Mouse (Mus musculus) liver, embryonic 11.5 days (tissue): ENCODE results near the gene Tex33. TPM values are rescaled to one million over a fixed set of nuclear protein-coding genes. Genes with fewer than 3 reads are reported as not detected.
"Not testable (repeated sequence)": the region's sequence is repeated elsewhere in the genome, so short reads cannot be mapped to it uniquely, and the experiment has no call there.

Source experiments
- ATAC-seq: fragments of 200-750 bp; cut with Nextera tagmentation; replicated peaks from 2 replicates; pipeline ENCODE4 v1.8.0; 2017; ENCODE audit warnings: moderate number of reproducible peaks, mild to moderate bottlenecking, moderate TSS enrichment, moderate library complexity; ENCODE audit not compliant: low FRiP score
- DNase-seq: peaks from one replicate; pipeline ENCODE4 v3.0.0-alpha.2; 2017; ENCODE audit warnings: low spot score
- H3K27ac ChIP-seq: fragments of 300-500 bp; sonication (generic); 2 replicates; pipeline ENCODE4 v1.5.1; 2014; ENCODE audit warnings: mild to moderate bottlenecking, low read depth, low read length, control low read depth
- H3K27me3 ChIP-seq: fragments of 300-500 bp; sonication (generic); replicated peaks from 2 replicates; pipeline ENCODE4 v1.6.1; 2014; ENCODE audit warnings: low read length, mixed read lengths; ENCODE audit not compliant: control insufficient read depth, insufficient read depth
- H3K36me3 ChIP-seq: fragments of 300-500 bp; sonication (generic); 2 replicates; pipeline ENCODE4 v1.6.1; 2014; ENCODE audit warnings: mild to moderate bottlenecking, low read length, moderate library complexity, mixed read lengths; ENCODE audit not compliant: control insufficient read depth, insufficient read depth
- H3K4me1 ChIP-seq: fragments of 300-500 bp; sonication (generic); replicated peaks from 2 replicates; pipeline ENCODE4 v1.6.1; 2014; ENCODE audit warnings: low read length, mixed read lengths; ENCODE audit not compliant: control insufficient read depth, insufficient read depth
- H3K4me2 ChIP-seq: fragments of 300-500 bp; sonication (generic); 2 replicates; pipeline ENCODE4 v1.6.1; 2014; ENCODE audit warnings: mild to moderate bottlenecking, control low read depth, moderate library complexity
- H3K4me3 ChIP-seq: fragments of 300-500 bp; sonication (generic); 2 replicates; pipeline ENCODE4 v1.5.1; 2014; ENCODE audit warnings: low read depth, low read length, control low read depth
- H3K9ac ChIP-seq: fragments of 300-500 bp; sonication (generic); 2 replicates; pipeline ENCODE4 v1.6.1; 2014; ENCODE audit warnings: low read depth, low read length, control low read depth
- H3K9me3 ChIP-seq: fragments of 300-500 bp; sonication (generic); 2 replicates; pipeline ENCODE4 v1.6.1; 2016; ENCODE audit warnings: low read length, inconsistent platforms, mixed read lengths; ENCODE audit not compliant: control insufficient read depth
- WGBS: fragments of 180-500 bp; shearing (Covaris S2); extraction: QIAGEN DNeasy Blood & Tissue Kit; methylation state at CpG from one replicate; pipeline ENCODE4 v1.1.7; 2014; 5-methylcytosine and 5-hydroxymethylcytosine counted together
- polyA plus RNA-seq: library from polyadenylated mRNA; unstranded; fragments of >200 nt; fragmentation: Nextera tagmentation; extraction: Ambion mirVana; gene quantifications from 2 replicates; pipeline ENCODE4 v1.2.1, GENCODE M21; 2014

Tex33 gene
- polyA plus RNA-seq, 1 experiment from 2014 or later: not detected

GRCm38 (mm10) chr15:78354958-78355357 is 40.8 kb downstream of the Tex33 start:
- WGBS: 0% methylated on average over 1 of the region's 1 CpGs
- DNase-seq: no peak
- H3K36me3 ChIP-seq: no peaks in the 10 kb centered on the region
- no peaks in the 10 kb centered on the region for H3K27me3 ChIP-seq
- no peak overlapping the region for H3K27ac ChIP-seq
- no peaks in the 10 kb centered on the region for H3K9me3 ChIP-seq
- ATAC-seq: no peak
- no peak overlapping the region for H3K9ac ChIP-seq
- no peak overlapping the region for H3K4me3 ChIP-seq
- H3K4me1 ChIP-seq: no peaks in the 10 kb centered on the region
- no peak overlapping the region for H3K4me2 ChIP-seq

DNA sequence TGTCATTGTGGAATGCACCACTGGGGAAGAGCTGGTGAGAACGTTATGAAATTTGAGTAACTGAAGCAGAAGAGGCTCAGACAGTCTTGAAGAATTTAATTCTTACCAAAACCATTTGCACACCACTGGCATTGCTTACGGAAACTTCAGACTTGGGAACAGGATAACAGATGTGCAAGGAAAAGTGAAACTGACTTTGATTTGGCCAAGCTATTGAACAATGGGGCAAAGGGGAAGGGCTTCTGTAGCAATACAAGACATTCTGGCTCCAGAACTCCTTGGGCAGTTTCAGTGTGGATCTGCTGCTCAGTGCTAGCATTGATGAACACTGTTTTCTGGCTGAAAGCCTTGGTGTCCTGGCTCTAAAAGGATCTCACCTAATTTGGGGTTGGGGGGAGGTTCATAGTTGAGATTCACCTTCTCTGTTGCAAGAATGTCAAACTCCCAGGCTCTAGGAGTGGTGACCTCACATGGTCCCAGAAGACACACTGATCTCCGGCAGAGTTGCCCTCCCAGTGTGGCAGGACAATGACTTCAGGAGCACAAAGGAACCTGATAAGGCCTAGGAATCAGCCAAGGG is 44.0 kb downstream of the Tex33 start:
- Histone ChIP-seq H3K27ac (no peak overlapping the region), H3K4me2 (no peak overlapping the region), H3K4me3 (no peak overlapping the region), H3K4me1 (no peaks in the 10 kb centered on the region), H3K9ac (no peak overlapping the region), H3K27me3 (no peaks in the 10 kb centered on the region), H3K36me3 (no peaks in the 10 kb centered on the region), H3K9me3 (no peaks in the 10 kb centered on the region)
- DNase-seq: no peak
- no peak for ATAC-seq
- WGBS: 53% methylated on average over 3 of the region's 3 CpGs

DNA sequence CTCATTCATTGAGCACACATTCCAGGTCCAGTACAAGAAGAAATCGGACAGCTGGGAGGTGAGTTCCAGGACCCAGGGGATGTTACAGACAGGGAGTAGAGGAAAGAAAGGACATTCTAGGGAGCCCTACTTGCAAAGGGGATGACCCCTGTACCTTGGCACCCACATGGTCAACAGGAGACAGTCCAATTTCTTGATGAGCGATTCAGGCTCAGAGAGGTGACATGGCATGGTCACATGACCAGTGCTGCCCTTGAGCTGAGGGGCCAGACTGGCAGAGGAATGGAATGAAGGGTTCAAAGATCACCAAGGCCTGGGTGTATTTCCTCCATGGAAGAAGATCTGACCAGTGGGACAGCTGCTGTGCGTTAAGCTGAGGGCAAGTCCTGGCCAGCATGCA is 51.1 kb downstream of the Tex33 start:
- no peaks in the 10 kb centered on the region for H3K36me3 ChIP-seq
- H3K4me3 ChIP-seq: no peak overlapping the region
- no peak for DNase-seq
- no peak for ATAC-seq
- H3K9ac ChIP-seq: no peak overlapping the region
- no peaks in the 10 kb centered on the region for H3K4me1 ChIP-seq
- H3K27me3 ChIP-seq: no peaks in the 10 kb centered on the region
- 83% methylated on average over 3 of the region's 3 CpGs for WGBS
- H3K4me2 ChIP-seq: no peak overlapping the region
- H3K27ac ChIP-seq: no peak overlapping the region
- no peaks in the 10 kb centered on the region for H3K9me3 ChIP-seq

DNA sequence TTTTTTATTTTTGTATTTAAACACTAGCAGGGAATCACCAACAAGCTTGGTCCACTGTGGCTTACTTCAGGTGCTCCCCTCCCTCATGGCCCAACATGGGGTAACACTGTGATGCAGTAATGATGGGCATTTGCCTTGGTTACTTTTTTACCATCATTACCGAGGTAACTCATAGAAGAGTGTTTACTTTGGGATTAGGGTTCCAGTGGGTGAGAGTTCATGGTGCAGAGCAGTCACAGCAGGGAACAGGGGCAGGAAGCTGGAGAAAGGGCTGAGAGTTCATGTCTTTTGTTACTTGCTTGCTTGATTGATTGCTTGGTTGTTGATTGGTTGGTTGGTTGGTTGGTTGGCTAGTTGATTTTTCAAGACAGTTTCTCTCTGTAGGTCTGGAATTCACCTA is 52.0 kb downstream of the Tex33 start:
- DNase-seq: no peak
- Histone ChIP-seq H3K9me3 (no peaks in the 10 kb centered on the region), H3K4me2 (no peak overlapping the region), H3K4me3 (no peak overlapping the region), H3K36me3 (no peaks in the 10 kb centered on the region), H3K9ac (no peak overlapping the region), H3K4me1 (no peaks in the 10 kb centered on the region), H3K27ac (no peak overlapping the region), H3K27me3 (no peaks in the 10 kb centered on the region)
- no peak for ATAC-seq
- WGBS: 23% methylated on average over 1 of the region's 1 CpGs

DNA sequence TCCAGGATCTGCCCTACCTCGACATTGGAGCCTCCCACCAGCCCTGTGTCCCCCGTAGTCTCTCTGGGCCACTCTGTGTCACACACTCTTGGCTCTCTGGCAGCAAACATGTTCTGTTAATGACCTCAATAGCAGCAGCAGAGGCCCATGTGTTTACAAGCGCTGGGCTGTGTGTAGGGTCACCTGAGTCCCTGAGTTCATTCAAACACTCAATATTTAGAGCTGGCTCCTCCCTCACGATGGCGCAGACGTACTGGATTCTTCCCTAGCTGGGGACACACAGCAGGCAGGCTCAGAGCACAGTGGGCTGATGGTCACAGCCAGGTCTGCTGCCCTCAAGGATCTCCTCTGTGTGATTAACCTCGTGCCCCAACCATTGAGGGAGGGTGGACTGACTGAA is 54.8 kb downstream of the Tex33 start:
- not testable (repeated sequence) for H3K9ac ChIP-seq, H3K4me3 ChIP-seq, H3K36me3 ChIP-seq, H3K9me3 ChIP-seq, H3K4me2 ChIP-seq, DNase-seq, ATAC-seq, H3K27ac ChIP-seq, H3K4me1 ChIP-seq, H3K27me3 ChIP-seq
- WGBS: 70% methylated on average over 6 of the region's 7 CpGs

DNA sequence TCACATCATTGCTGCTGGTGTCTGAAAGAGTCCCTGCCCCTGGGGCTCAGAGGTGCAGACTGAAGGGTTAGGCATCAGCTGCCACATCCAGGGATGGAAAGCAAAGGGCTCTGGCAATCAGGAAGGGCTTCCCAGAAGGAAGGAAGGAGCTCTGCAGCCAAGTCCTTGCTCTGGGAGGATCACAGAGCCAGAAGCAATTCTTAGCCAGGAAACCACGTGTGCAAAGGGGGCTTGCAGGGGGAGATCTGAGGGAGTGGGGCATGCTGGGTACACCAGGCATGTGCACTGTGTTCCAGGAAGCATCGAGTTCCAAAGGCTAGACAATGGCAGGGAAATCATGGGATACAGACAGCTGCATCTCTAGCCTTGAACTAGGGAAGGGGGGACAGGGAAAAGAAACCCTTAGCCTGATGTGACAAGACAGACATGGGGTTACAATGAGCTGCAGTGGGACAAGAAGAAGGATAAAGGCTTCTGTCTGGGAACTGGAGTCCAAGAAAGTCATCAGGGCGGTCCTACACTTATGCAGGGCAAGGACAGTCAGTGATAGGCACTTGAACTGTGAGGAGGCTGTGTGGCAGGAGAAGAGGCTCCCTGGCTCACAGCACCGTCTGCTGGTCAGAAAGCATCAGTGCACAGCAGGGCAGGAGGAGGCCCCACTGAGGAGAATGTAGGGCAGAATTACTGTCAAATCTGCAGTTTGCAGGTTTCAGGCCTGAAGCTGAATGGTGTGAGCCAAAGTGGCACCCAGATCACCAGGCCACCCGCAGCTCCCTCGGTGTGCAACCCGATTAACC is 55.9 kb downstream of the Tex33 start:
- H3K9ac ChIP-seq, H3K4me3 ChIP-seq, H3K36me3 ChIP-seq, H3K27me3 ChIP-seq, H3K9me3 ChIP-seq, H3K4me1 ChIP-seq, H3K27ac ChIP-seq, H3K4me2 ChIP-seq: not testable (repeated sequence)
- peak; percentile 42 for DNase-seq
- peak; percentile 76 for ATAC-seq
- WGBS: 26% methylated on average over 7 of the region's 7 CpGs

DNA sequence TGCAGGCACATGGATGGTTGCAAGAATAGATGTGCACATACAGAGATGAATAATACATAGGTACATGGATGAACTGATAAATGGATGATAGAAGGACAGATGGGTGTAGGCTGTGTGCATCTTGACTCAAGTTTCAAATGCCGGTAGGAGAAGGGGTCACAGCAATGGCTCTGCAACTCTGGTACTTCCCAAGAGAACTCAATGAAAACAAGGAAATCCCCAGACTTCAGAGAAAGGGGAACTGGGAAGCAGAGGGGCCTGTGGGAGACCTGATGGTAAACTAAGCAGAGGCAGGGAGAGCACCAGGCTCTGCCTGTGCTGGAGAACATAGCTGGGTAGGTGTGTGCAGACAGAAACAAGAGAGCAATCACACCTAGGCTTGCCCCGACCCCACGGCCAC is 61.3 kb downstream of the Tex33 start:
- Histone ChIP-seq H3K36me3 (no peaks in the 10 kb centered on the region), H3K9me3 (no peaks in the 10 kb centered on the region), H3K4me1 (no peaks in the 10 kb centered on the region; the same call in 1 of the 2 replicates), H3K4me2 (no peak overlapping the region), H3K27ac (no peak overlapping the region), H3K9ac (no peak overlapping the region), H3K27me3 (no peaks in the 10 kb centered on the region; the same call in 1 of the 2 replicates), H3K4me3 (no peak overlapping the region)
- no peak for ATAC-seq
- 83% methylated on average over 3 of the region's 3 CpGs for WGBS
- no peak for DNase-seq

- no peak overlapping the region for H3K4me3 ChIP-seq
- WGBS: 75% methylated on average over 6 of the region's 6 CpGs
- DNase-seq: no peak
- H3K36me3 ChIP-seq: no peaks in the 10 kb centered on the region
- no peak overlapping the region for H3K9ac ChIP-seq
- H3K27ac ChIP-seq: no peak overlapping the region
- H3K4me2 ChIP-seq: no peak overlapping the region
- H3K9me3 ChIP-seq: no peaks in the 10 kb centered on the region
- ATAC-seq: no peak
- H3K4me1 ChIP-seq: no peaks in the 10 kb centered on the region; the same call in 1 of the 2 replicates
- no peaks in the 10 kb centered on the region; the same call in 1 of the 2 replicates for H3K27me3 ChIP-seq
Observed at GRCm38 (mm10) chr15:78332981-78333380, 62.7 kb downstream of the Tex33 start.
